Comparison of ENCODE assay signal across 8 mouse cellular contexts in genomic region chrX:74413377-74413776, GRCm38 (mm10). TPM values are rescaled to one million over a fixed set of nuclear protein-coding genes. Genes with fewer than 3 reads are reported as not detected.
DNase-seq lines count a peak whose midpoint lies in the region; ATAC-seq and TF ChIP-seq lines count a peak whose summit lies in the region.

No protein-coding gene starts in this region.

- H3K4me3 ChIP-seq in forebrain, embryonic 16.5 days (replicated peaks; ENCODE audit: low read length): no peak overlapping the region
- H3K4me3 ChIP-seq in liver, postnatal 0 days (ENCODE audit: low read depth, low read length): no peak overlapping the region
- no peak overlapping the region for H3K4me3 ChIP-seq in neural tube, embryonic 15.5 days (replicated peaks)

- no peak overlapping the region for H3K4me2 ChIP-seq in forebrain, embryonic 16.5 days (ENCODE audit: low read length)
- H3K4me2 ChIP-seq in liver, postnatal 0 days (ENCODE audit: low read depth, low read length): no peak overlapping the region
- no peak overlapping the region for H3K4me2 ChIP-seq in neural tube, embryonic 15.5 days

- peak; percentile 87 for ATAC-seq in forebrain, embryonic 16.5 days
- peak; percentile 74 for ATAC-seq in liver, postnatal 0 days
- ATAC-seq in neural tube, embryonic 15.5 days (ENCODE audit: low FRiP score): peak; percentile 81

- no peaks in the 10 kb centered on the region for H3K4me1 ChIP-seq in forebrain, embryonic 16.5 days (replicated peaks; ENCODE audit: control insufficient read depth, insufficient read depth, low read length)
- no peaks in the 10 kb centered on the region for H3K4me1 ChIP-seq in liver, postnatal 0 days (ENCODE audit: insufficient read depth)
- H3K4me1 ChIP-seq in neural tube, embryonic 15.5 days: no peaks in the 10 kb centered on the region

- H3K36me3 ChIP-seq in forebrain, embryonic 16.5 days (ENCODE audit: control insufficient read depth, insufficient read depth): 0 out of 2 replicates have a peak, but pooled peaks cover 2% of the 10 kb centered on the region
- no peaks in the 10 kb centered on the region; the same call in 1 of the 2 replicates for H3K36me3 ChIP-seq in liver, postnatal 0 days (replicated peaks; ENCODE audit: insufficient read depth, low read length)
- H3K36me3 ChIP-seq in neural tube, embryonic 15.5 days: no peaks in the 10 kb centered on the region

- no peak overlapping the region for H3K27ac ChIP-seq in forebrain, embryonic 16.5 days (ENCODE audit: low read length)
- no peak overlapping the region for H3K27ac ChIP-seq in liver, postnatal 0 days (ENCODE audit: low read depth)
- H3K27ac ChIP-seq in neural tube, embryonic 15.5 days (replicated peaks): no peak overlapping the region

- peak; percentile 96 for TF ChIP-seq CTCF in liver, postnatal 0 days (IDR thresholded peaks at IDR 0.05; ENCODE audit: low read depth)

- H3K27me3 ChIP-seq in forebrain, embryonic 16.5 days (replicated peaks; ENCODE audit: control insufficient read depth, insufficient read depth, low read length): no peaks in the 10 kb centered on the region
- H3K27me3 ChIP-seq in liver, postnatal 0 days (ENCODE audit: insufficient read depth, low read length): no peaks in the 10 kb centered on the region
- H3K27me3 ChIP-seq in neural tube, embryonic 15.5 days (replicated peaks): no peaks in the 10 kb centered on the region

- peak; percentile 63 for DNase-seq in ES-CJ7 (ENCODE audit: low read depth, low spot score)
- peak; percentile 61 for DNase-seq in cerebellum, adult 11-12 months
- peak; percentile 80 for DNase-seq in heart, postnatal 4 days
- peak; percentile 57 to 84 for DNase-seq in layer of hippocampus, adult 18-20 months (ENCODE audit: low spot score in 2 of 2)
- peak; percentile 63 for DNase-seq in liver, postnatal 0 days
- DNase-seq in testis, postnatal 14 days (ENCODE audit: low spot score): peak; percentile 15

- H3K9ac ChIP-seq in forebrain, embryonic 16.5 days (replicated peaks; ENCODE audit: low read depth, low read length): no peak overlapping the region
- no peak overlapping the region for H3K9ac ChIP-seq in liver, postnatal 0 days (replicated peaks)
- no peak overlapping the region for H3K9ac ChIP-seq in neural tube, embryonic 15.5 days (replicated peaks)

- no peaks in the 10 kb centered on the region for H3K9me3 ChIP-seq in forebrain, embryonic 16.5 days (ENCODE audit: control insufficient read depth, low read length)
- H3K9me3 ChIP-seq in liver, postnatal 0 days (ENCODE audit: low read length): no peaks in the 10 kb centered on the region
- no peaks in the 10 kb centered on the region for H3K9me3 ChIP-seq in neural tube, embryonic 15.5 days (replicated peaks)

- TF ChIP-seq EP300 in liver, postnatal 0 days (IDR thresholded peaks at IDR 0.05; ENCODE audit: low read depth): no peak

RNA-seq across cellular contexts. Expression of gene G6pdx, which starts 15.6 kb away (rescaled TPM):
- 60.7 and 64.5 TPM in 2 replicates for polyA plus RNA-seq in forebrain, embryonic 16.5 days (2015; fragmentation: Nextera tagmentation; extraction: Ambion mirVana)
- 1 to 10 TPM; 9.1 to 10.0 TPM for total RNA-seq in heart, postnatal 4 days (2021)
- total RNA-seq in layer of hippocampus, adult 18-20 months (2021): 10 to 100 TPM; 26.0 to 29.3 TPM
- 21.9 and 24.3 TPM in 2 replicates for polyA plus RNA-seq in liver, postnatal 0 days (2015; fragmentation: Nextera tagmentation; extraction: Ambion mirVana)
- polyA plus RNA-seq in neural tube, embryonic 15.5 days (2015; fragmentation: Nextera tagmentation; extraction: Ambion mirVana): 43.4 and 50.2 TPM in 2 replicates

RNA-seq across cellular contexts. Expression of gene Ikbkg, which starts 20.3 kb away (rescaled TPM):
- 19.8 and 25.8 TPM in 2 replicates for polyA plus RNA-seq in forebrain, embryonic 16.5 days (2015; fragmentation: Nextera tagmentation; extraction: Ambion mirVana)
- total RNA-seq in heart, postnatal 4 days (2021): 10 to 100 TPM; 39.7 to 40.8 TPM
- total RNA-seq in layer of hippocampus, adult 18-20 months (2021): 10 to 100 TPM; 49.7 to 51.5 TPM
- 11.7 and 12.9 TPM in 2 replicates for polyA plus RNA-seq in liver, postnatal 0 days (2015; fragmentation: Nextera tagmentation; extraction: Ambion mirVana)
- 14.1 and 15.8 TPM in 2 replicates for polyA plus RNA-seq in neural tube, embryonic 15.5 days (2015; fragmentation: Nextera tagmentation; extraction: Ambion mirVana)

RNA-seq across cellular contexts. Expression of gene Fam3a, which starts 20.3 kb away (rescaled TPM):
- polyA plus RNA-seq in forebrain, embryonic 16.5 days (2015; fragmentation: Nextera tagmentation; extraction: Ambion mirVana): 34.6 and 36.4 TPM in 2 replicates
- total RNA-seq in heart, postnatal 4 days (2021): 10 to 100 TPM; 16.6 to 24.0 TPM
- 10 to 100 TPM; 15.4 to 20.8 TPM for total RNA-seq in layer of hippocampus, adult 18-20 months (2021)
- polyA plus RNA-seq in liver, postnatal 0 days (2015; fragmentation: Nextera tagmentation; extraction: Ambion mirVana): 9.7 and 11.1 TPM in 2 replicates
- polyA plus RNA-seq in neural tube, embryonic 15.5 days (2015; fragmentation: Nextera tagmentation; extraction: Ambion mirVana): 36.6 TPM in 2 replicates

RNA-seq across cellular contexts. Expression of gene Slc10a3, which starts 40.2 kb away (rescaled TPM):
- polyA plus RNA-seq in forebrain, embryonic 16.5 days (2015; fragmentation: Nextera tagmentation; extraction: Ambion mirVana): 8.3 and 8.5 TPM in 2 replicates
- 1 to 10 TPM; 7.8 to 7.9 TPM for total RNA-seq in heart, postnatal 4 days (2021)
- total RNA-seq in layer of hippocampus, adult 18-20 months (2021): 1 to 10 TPM; 2.3 to 2.6 TPM
- 7.7 and 7.8 TPM in 2 replicates for polyA plus RNA-seq in liver, postnatal 0 days (2015; fragmentation: Nextera tagmentation; extraction: Ambion mirVana)
- polyA plus RNA-seq in neural tube, embryonic 15.5 days (2015; fragmentation: Nextera tagmentation; extraction: Ambion mirVana): 8.9 and 9.5 TPM in 2 replicates

RNA-seq across cellular contexts. Expression of gene Ubl4a, which starts 40.4 kb away (rescaled TPM):
- polyA plus RNA-seq in forebrain, embryonic 16.5 days (2015; fragmentation: Nextera tagmentation; extraction: Ambion mirVana): 75.8 and 76.8 TPM in 2 replicates
- total RNA-seq in heart, postnatal 4 days (2021): 10 to 100 TPM; 48.3 to 50.5 TPM
- total RNA-seq in layer of hippocampus, adult 18-20 months (2021): 10 to 100 TPM; 61.5 to 61.8 TPM
- polyA plus RNA-seq in liver, postnatal 0 days (2015; fragmentation: Nextera tagmentation; extraction: Ambion mirVana): 38.3 TPM in 2 replicates
- 65.9 and 68.3 TPM in 2 replicates for polyA plus RNA-seq in neural tube, embryonic 15.5 days (2015; fragmentation: Nextera tagmentation; extraction: Ambion mirVana)

Comparison
In these comparisons a context has a peak if more than half of its experiments do, and no peak if none do; other contexts are left out.
1. DNase-seq: peak in every context shown above with its lines; median percentile 80 in heart, postnatal 4 days; 70 in layer of hippocampus, adult 18-20 months; 63 in ES-CJ7; 63 in liver, postnatal 0 days; 61 in cerebellum, adult 11-12 months; 15 in testis, postnatal 14 days.